Mouse (Mus musculus) MEL-GATA-1-ER (cell line): ENCODE data around the gene Bco1.

ENCODE experiments used
- DNase-seq: peaks from one replicate; pipeline ENCODE4 v3.0.0-alpha.2; 2012; ENCODE audit warnings: low read depth; ENCODE audit errors: extremely low read depth

The Bco1 gene

GRCm38 (mm10) chr8:117136763-117137162 lies 41.1 kb downstream of the Bco1 start:
- DNase-seq, result no peak

- no peak for DNase-seq
Observed at GRCm38 (mm10) chr8:117137357-117137756, 41.7 kb downstream of the Bco1 start.

GRCm38 (mm10) chr8:117148520-117148919 lies 52.9 kb downstream of the Bco1 start:
- peak; percentile 13 for DNase-seq

DNA sequence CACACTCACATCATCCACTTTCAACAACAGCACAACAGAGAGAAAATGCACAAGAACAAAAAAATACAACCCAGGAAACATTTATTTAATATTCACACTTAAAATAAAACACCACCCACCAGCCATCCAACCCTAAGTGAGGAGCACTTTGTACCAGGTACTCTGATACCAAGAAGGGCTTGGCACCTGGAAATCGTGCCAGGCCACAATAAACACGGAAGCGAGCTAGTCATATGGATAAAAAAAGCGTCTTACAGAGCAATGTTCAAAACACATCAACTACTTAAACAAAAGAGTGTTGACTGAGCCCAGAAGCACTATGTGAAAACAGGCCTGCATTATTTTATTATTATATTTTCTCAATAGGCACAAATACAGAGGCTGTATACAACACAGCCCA lies 60.5 kb downstream of the Bco1 start:
- no peak for DNase-seq

DNA sequence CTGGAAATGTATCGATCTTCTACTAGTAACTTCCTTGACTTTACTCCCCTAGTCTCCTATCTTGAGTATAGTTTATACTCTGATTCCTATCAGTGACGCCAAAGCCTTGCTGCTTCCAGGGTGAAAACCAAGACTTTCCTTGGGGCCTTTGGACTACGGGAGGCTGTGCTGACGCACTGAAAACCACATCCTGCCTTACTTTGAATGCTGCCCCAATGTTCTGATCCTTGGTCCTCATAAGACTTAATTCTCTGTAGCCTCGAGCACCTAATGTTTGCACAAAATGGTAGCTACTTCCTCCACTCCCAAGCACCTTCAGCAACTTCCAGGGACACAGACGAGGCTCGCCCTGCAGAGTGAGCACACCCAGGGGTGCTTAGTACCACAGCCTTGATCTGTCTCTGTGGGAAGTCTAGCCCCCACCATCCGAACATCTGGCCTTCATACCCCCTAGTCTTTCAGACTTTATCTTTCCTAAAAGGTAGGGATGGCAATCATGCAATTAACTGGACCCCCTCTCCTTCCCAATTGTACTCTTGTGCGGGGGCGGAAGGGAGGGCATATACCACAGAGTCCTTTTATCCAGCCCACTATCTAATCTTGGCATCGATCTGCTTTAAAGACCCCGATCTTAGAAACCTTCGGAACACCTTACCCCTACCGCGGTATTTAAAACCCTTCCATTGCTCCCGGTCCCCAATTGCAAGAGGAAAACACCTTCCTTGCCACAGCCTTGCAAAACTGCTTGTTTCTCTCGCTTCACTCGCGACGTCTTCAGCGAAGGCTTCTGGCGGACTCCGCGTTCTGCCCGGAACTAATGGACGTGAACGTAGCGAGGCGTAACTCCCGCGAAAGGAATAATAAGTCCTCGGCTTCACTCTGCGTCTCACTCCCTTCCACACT lies 61.5 kb downstream of the Bco1 start:
- no peak for DNase-seq

DNA sequence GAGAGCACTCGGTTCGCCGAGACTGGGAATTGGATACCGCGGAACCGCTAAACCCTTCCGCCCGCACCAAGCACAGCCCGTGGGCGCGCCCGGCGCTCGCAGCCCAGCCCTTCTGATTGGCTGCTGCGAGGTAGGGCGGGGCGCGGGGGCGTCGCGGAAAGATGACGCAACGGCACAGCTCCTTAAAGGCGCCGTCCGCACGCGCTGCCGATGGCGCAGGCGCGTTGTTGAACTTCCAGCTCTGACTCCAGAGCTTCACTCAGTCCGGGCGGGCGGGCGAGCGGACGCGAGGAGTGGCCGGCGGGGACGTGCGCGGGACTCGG lies 62.1 kb downstream of the Bco1 start:
- DNase-seq, result peak; percentile 77

GRCm38 (mm10) chr8:117158135-117158761 lies 62.6 kb downstream of the Bco1 start, which contains the start of gene Gan:
Gene Gan, plus strand, starts transcription at chr8:117158135.
- DNase-seq, result no peak

DNA sequence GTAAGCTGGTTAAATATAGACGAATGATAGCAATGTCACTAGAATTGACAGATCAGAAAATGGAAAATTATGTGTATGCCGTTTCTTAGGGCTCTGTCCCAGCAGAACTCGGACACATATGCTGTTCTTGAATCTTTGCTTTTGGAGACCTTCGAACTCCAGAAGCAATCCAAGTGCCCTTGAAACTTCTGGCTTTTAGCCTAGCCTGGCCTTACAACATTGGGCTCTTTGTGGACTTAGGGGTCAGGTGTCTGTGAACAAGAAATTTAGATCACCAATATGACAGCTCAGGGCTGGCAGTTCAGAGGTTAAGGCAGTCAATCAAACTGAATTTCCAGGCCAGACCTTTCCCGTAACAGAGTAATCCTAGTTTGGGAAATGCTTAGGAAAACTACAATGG lies 63.4 kb downstream of the Bco1 start:
- DNase-seq, result no peak

GRCm38 (mm10) chr8:117164912-117165311 lies 69.3 kb downstream of the Bco1 start:
- no peak for DNase-seq

DNA sequence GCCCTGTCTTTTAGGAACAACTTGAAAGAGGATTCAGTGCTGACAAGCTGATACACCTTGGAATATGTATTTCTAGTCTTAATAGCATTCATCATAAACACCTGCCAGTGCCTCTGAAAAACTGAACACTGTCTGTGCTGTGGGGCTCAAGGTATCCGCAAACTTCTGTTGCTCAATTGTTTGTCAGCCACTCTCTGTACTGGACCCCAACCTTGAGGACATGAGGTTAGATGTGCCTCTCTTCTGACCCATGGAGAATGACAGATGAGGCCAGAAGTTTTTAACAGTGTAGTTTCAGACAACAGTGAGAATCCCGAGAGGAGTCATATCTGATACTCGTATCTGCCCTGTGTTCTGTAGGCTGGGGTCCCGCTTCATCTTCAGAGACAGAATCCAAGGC lies 69.9 kb downstream of the Bco1 start:
- no peak for DNase-seq

DNA sequence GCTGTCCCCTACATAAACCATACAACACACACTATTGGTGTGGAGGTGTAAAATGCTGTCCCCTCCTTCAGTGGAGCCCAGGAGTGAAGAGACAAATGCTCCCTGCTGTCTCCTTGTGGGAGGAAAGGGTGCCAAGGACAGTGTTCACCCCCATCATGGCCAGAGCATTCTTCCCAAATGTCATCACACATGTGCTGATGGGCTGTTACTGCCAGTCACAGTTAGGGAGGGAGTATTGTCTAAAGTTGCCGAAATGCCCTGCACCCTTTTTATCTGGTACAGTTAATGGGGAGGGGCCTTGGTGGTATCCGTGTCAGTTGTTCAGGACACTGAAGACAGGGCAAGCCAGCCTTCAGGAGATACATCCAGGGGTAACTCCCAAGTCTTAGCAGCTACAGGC lies 70.9 kb downstream of the Bco1 start:
- DNase-seq, result no peak

- no peak for DNase-seq
Observed at GRCm38 (mm10) chr8:117167243-117167883, 71.7 kb downstream of the Bco1 start.

GRCm38 (mm10) chr8:117168378-117168777 lies 72.7 kb downstream of the Bco1 start:
- no peak for DNase-seq

DNA sequence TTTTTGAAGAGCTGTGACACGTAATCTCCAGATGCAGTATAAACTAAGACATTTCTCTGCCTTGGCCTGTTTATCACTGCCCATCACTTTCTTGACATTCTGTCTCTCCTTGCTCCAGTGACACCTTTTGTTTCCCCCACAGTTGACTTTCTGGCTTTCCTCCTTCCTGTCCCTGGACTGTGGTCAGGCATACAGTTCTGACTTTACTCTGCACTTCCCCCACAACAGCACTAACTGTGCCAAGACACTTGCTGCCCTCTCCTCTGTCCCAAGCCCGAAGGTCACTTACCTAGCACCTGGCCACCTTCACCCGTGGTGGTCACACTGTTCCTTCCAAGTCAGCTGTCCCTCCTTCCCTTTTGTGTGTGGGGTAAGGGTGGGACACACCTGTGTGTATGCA lies 76.2 kb downstream of the Bco1 start:
- no peak for DNase-seq

DNA sequence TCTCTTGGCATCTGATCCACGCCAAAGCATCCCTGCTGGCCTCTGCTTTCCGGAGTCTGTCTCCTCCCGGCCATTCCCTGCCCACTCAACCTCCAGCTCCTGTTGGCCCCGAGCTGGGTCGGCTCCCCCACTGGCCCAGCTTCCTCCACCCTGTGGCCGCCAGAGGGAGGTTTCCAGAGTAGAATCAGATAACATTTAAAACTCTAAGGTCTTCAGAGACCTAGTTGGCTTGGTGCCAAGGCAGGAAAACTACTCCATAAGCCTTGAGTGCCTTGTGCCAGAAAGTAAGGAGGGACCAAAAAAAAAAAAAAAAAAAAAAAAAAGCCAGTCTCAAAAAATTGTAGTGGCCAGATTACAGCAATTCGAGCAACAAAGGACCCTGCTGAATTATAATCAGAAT lies 77.2 kb downstream of the Bco1 start:
- peak; percentile 23 for DNase-seq

DNA sequence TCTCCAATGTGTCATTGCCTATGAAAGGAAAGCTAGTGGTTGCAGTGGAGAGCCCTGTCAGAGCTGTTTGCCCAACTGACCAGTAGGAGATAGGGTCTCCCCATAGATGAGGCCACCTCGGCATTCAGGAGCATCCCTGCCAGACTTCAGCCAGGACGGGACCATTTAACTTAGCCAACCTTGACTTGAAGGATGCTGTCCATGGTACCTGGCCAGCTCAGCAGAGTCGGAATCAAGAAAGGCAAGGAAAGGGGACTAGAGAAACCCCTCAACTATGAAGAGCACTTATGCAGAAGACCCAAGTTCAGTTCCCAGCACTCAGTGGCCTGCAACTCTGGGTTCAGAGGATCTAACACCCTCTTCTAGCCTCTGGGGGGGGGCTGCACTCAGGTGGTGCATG lies 78.0 kb downstream of the Bco1 start:
- no peak for DNase-seq

GRCm38 (mm10) chr8:117174536-117174935 lies 78.9 kb downstream of the Bco1 start:
- no peak for DNase-seq

- no peak for DNase-seq
Observed at GRCm38 (mm10) chr8:117176308-117176707, 80.7 kb downstream of the Bco1 start.

GRCm38 (mm10) chr8:117177236-117177635 lies 81.6 kb downstream of the Bco1 start:
- no peak for DNase-seq

DNA sequence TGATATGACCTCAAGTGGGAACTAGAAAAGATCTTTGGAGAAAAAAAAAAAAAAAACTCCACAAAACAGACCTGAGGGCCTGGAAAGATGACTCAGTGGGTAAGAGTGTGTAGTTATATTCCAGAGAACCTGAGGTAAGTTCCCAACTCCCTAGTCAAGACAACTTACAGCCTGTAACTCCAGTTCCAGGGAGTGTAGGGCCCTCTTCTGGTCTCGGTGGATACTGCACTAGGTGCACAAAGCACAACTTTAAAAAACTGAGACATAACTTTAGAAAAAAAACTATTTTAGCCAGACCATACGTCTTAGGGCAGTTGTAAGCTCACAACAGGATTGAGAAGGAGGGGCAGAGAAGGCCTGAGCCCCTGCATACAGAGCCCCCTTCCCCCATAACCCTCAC lies 82.4 kb downstream of the Bco1 start:
- DNase-seq, result no peak

GRCm38 (mm10) chr8:117178676-117179075 lies 83.0 kb downstream of the Bco1 start:
- DNase-seq, result no peak

DNA sequence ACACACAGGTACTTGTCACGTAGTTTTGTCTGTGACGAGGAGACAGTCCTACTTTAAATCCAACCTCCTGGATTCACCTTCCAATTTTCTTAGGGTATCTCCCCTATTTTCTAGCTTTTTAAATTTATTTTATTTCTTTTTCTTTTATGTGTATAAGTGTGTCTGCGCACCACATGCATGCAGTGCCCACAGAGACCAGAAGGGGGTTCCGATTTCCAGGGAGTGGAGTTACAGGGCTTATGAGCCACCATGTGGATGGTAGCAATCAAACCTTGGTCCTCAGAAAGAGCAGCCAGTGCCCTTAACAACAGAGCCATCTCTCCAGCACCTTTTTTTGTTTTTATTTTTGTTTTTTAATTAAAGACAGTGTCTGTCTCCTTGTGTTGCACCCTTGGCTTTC lies 87.1 kb downstream of the Bco1 start:
- DNase-seq, result no peak
